Mouse (Mus musculus): ENCODE measurements around the gene Gm5861.
"Not testable (repeated sequence)": the region's sequence is repeated elsewhere in the genome, so short reads cannot be mapped to it uniquely, and the experiment has no call there.

The Gm5861 gene

DNA sequence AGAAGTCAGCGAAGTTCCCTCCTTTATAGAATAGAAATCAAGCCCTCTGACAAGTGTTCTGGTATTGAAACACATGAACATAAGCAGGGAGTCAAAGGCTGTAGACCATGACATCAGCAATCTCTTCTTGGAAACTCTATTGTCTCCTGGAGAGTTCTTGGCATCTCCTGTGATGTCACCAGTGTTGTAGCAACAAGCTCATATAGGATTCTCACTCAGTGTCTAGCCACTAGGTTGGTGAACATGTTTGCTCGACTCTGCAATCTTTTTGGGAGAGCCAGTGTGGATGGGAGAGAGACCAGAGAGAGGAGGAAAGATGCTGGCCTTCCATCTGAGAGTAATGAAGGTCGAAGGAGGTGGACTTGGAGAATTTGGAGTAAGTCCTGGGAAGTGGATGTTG lies at the start of gene Gm5861:
Gene Gm5861, plus strand, starts transcription at position 301 of the 400 bp plus-strand sequence.
- DNase-seq (ENCODE audit: extremely low spot score): not testable (repeated sequence)

DNA sequence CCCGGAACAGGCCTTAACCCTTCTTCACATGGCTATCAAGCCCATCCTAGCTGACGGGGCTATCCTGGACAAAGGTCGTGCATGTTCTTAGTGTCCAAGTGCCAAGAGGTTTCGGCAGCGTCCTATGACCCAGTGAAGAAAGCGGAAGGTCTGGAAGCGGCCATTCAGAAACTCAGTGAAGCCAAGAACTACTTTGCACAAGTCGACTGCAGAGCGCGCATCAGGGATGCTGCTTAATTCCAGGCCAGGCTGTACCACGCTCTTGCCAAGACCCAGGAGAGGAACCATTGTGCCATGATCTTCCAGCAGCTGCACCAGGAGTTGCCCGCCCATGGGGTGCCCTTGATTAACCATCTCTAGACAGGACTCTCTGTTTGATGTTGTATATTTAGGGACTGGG lies 44.8 kb upstream of the Gm5861 start:
- DNase-seq (ENCODE audit: extremely low spot score): not testable (repeated sequence)
